Mouse (Mus musculus) kidney, postnatal 0 days (tissue): Measurements from ENCODE around the gene Adamts8. TPM values are rescaled to one million over a fixed set of nuclear protein-coding genes. Genes with fewer than 3 reads are reported as not detected.
A peak's percentile ranks its signal among the peaks of the same experiment; 100 is the strongest.

Experiments used
- ATAC-seq: fragments of 200-750 bp; cut with Nextera tagmentation; replicated peaks from 2 replicates; pipeline ENCODE4 v1.8.0; 2017; ENCODE audit warnings: low read depth, moderate number of reproducible peaks, moderate TSS enrichment, moderate library complexity; ENCODE audit not compliant: low FRiP score
- DNase-seq: peaks from one replicate; pipeline ENCODE4 v3.0.0-alpha.2; 2016; ENCODE audit warnings: low spot score
- H3K27ac ChIP-seq: fragments of 300-500 bp; sonication (generic); 2 replicates; pipeline ENCODE4 v1.5.1; 2014; ENCODE audit warnings: mild to moderate bottlenecking
- H3K27me3 ChIP-seq: fragments of 300-500 bp; sonication (generic); 2 replicates; pipeline ENCODE4 v1.6.1; 2014; ENCODE audit warnings: low read length, mixed read lengths; ENCODE audit not compliant: insufficient read depth
- H3K36me3 ChIP-seq: fragments of 300-500 bp; sonication (generic); 2 replicates; pipeline ENCODE4 v1.6.1; 2014; ENCODE audit warnings: low read length, mixed read lengths; ENCODE audit not compliant: insufficient read depth
- H3K4me1 ChIP-seq: fragments of 300-500 bp; sonication (generic); replicated peaks from 2 replicates; pipeline ENCODE4 v1.6.1; 2014; ENCODE audit warnings: antibody characterized with exemption, low read length, mixed read lengths; ENCODE audit not compliant: insufficient read depth
- H3K4me2 ChIP-seq: fragments of 300-500 bp; sonication (generic); 2 replicates; pipeline ENCODE4 v1.6.1; 2014; ENCODE audit warnings: mild to moderate bottlenecking, low read length, moderate library complexity, mixed read lengths
- H3K4me3 ChIP-seq: fragments of 300-500 bp; sonication (generic); replicated peaks from 2 replicates; pipeline ENCODE4 v1.5.1; 2014; ENCODE audit warnings: low read depth, low read length
- H3K9ac ChIP-seq: fragments of 300-500 bp; sonication (generic); 2 replicates; pipeline ENCODE4 v1.6.1; 2014; ENCODE audit warnings: low read depth, low read length
- H3K9me3 ChIP-seq: fragments of 300-500 bp; sonication (generic); replicated peaks from 2 replicates; pipeline ENCODE4 v1.6.1; 2016; ENCODE audit warnings: low read length, inconsistent platforms, mixed read lengths
- CTCF ChIP-seq: IDR thresholded peaks from 2 replicates; pipeline ENCODE4 v1.5.1; 2016; ENCODE audit warnings: antibody characterized with exemption, low read depth, mild to moderate bottlenecking, moderate library complexity
- WGBS: fragments of 180-500 bp; shearing (Covaris S2); extraction: QIAGEN DNeasy Blood & Tissue Kit; methylation state at CpG from one replicate; pipeline ENCODE4 v1.1.7; 2014; 5-methylcytosine and 5-hydroxymethylcytosine counted together
- polyA plus RNA-seq: library from polyadenylated mRNA; unstranded; fragments of >200 nt; fragmentation: Nextera tagmentation; extraction: Ambion mirVana; gene quantifications from 2 replicates; pipeline ENCODE4 v1.2.1, GENCODE M21; 2015

Gene Adamts8
- polyA plus RNA-seq, 1 experiment from 2014 or later = 0.66 TPM

DNA sequence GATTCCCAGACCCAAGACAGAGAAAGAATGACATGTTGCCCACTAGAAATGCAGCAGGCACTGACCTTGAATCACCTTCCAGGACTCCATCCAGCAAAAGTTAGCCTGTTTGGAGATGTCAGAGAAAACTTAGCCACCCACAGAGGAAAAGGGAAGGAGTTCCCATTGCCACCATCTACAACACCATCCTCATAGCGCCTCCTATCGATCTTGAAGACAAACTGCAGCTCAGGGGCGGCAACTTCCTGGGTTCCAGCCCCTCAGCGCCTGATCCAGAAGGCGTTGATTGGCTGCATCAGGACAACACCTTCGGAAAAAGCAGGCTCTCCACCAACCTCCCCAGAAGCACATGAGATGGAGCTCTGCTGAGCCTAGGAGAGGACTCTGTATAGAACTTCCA is 21.6 kb upstream of the Adamts8 start:
- DNase-seq (peak; percentile 58), ATAC-seq (no peak)
- Histone ChIP-seq H3K9me3 (no peaks in the 10 kb centered on the region), H3K36me3 (no peaks in the 10 kb centered on the region), H3K4me2 (peak overlapping the region; percentile 86), H3K9ac (no peak overlapping the region), H3K4me1 (peaks cover 13% of the 10 kb centered on the region), H3K4me3 (no peak overlapping the region), H3K27ac (no peak overlapping the region), H3K27me3 (peaks cover 9% of the 10 kb centered on the region; the same call in 1 of the 2 replicates)
- 34% methylated on average over 6 of the region's 6 CpGs for WGBS
- TF ChIP-seq CTCF = peak; percentile 62

DNA sequence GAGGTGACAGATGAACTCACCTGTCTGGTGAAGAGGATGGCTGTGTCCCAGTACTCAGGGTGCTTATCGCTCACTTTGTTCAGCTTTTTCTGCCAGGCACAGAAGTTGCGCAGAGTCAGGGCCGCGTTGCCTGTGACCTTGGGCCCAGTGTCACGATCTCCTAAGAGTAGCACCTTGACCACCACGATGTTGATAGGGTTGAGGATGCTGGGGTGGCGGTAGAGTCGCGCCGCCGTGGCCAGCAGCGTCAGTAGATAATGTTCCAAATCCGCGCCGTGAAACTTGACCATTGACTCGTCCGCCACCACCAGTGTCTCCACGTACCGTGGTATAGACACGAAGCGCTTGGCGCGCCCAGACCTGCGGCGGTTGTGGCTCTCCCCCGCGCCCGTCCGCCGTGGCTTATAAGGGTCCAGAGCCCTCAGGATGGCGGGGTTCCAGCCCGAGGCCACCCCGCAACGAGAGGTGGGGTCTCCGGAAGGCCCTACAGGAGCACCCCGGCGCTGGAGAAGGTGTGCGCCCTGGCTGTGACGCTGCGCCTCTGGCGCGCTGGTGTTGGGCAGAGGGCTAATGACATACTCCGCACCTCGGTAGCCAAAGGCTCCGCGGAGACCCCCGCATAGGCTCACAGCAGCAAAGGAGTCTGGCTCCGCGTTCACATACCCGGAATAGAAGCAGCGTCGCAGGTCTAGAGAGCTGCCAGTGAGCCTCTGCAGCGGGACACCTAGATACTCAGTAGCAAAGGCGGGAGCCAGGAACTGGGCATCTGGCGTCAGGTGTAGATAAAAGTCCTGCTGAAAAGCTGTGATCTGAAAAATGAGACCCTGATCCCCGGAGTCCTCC is 20.9 kb upstream of the Adamts8 start:
- Histone ChIP-seq H3K27ac (0 out of 2 replicates have a peak overlapping the region, but pooled peaks have one; percentile 13), H3K27me3 (peaks cover 9% of the 10 kb centered on the region; the same call in 1 of the 2 replicates), H3K36me3 (no peaks in the 10 kb centered on the region), H3K4me1 (peaks cover 12% of the 10 kb centered on the region), H3K4me3 (peak overlapping the region; percentile 55), H3K9me3 (no peaks in the 10 kb centered on the region), H3K9ac (peak overlapping the region; percentile 59), H3K4me2 (peak overlapping the region; percentile 86)
- DNase-seq (no peak), ATAC-seq (peak; percentile 30; the same call in 1 of the 2 replicates)
- no peak for TF ChIP-seq CTCF
- WGBS = 6% methylated on average over 56 of the region's 56 CpGs

DNA sequence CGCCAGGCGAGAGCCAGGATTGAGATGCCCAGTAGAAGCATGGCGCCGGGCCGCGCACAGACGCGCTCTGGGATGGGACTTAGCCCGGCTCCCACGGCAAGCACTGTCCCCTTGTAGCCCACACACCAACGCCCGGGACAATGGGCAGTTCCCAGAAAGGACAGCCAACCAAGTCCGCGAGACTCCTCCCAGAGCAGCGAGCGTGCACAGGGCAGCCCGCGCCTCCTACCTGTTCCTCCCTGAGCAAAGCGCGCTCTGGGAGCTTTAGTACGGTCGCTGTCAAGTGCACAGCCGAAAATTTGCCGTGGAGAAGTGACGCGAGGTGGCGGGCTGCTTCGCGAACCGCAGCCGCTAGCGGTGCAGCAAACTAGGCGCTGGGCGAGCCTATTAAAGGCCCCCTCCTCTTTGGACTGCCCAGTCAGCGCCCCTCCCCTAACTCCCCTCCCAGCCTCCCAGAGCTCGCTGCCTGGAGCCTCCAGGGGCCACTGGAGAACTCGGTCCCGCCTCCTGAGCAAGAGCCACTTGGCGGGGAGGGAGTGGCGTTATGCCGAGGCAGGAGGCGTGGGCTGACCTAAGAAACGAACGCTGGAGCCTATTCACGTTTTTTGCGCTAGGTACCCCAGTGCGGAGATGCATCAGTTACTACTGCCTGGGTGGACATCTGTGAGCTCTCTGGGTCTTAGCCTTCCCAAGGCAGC is 20.0 kb upstream of the Adamts8 start, which contains the start of gene Adamts15:
Gene Adamts15 (minus strand): TSS at position 256 of the 698 bp plus-strand sequence.
- ATAC-seq (peak; percentile 77), DNase-seq (peak; percentile 82)
- peak; percentile 26; the same call in 1 of the 2 replicates for TF ChIP-seq CTCF
- peaks cover 10% of the 10 kb centered on the region for H3K4me1 ChIP-seq
- peak within 1 kb of the TSS; percentile 59 for H3K9ac ChIP-seq
- peaks cover 9% of the 10 kb centered on the region; the same call in 1 of the 2 replicates for H3K27me3 ChIP-seq
- H3K27ac ChIP-seq = 0 out of 2 replicates have a peak within 1 kb of the TSS, but pooled peaks have one; percentile 13
- H3K4me2 ChIP-seq = peak within 1 kb of the TSS; percentile 86
- 1% methylated on average over 46 of the region's 47 CpGs for WGBS
- peak within 1 kb of the TSS; percentile 55 for H3K4me3 ChIP-seq
- no peaks in the 10 kb centered on the region for H3K9me3 ChIP-seq
- no peaks in the 10 kb centered on the region for H3K36me3 ChIP-seq

DNA sequence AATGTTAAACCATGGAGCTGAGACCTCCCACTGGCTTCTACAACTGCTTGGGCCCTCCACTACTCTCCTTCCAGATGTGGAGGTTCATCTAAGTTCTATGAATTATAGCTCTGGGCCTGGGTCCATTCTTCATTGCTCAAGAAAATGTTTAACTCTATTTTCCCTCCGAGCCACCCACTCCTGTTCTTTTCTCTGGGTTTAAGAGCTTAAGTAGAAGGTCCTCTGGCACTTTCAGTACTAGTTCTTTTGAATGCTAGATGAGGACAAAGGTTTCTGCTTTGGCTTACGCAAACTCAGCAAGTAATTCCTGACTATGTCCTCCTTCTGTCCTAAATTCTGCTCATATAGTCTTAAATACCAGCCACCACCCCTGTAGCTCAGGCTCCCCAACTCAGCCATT is 13.6 kb upstream of the Adamts8 start:
- DNase-seq = no peak

DNA sequence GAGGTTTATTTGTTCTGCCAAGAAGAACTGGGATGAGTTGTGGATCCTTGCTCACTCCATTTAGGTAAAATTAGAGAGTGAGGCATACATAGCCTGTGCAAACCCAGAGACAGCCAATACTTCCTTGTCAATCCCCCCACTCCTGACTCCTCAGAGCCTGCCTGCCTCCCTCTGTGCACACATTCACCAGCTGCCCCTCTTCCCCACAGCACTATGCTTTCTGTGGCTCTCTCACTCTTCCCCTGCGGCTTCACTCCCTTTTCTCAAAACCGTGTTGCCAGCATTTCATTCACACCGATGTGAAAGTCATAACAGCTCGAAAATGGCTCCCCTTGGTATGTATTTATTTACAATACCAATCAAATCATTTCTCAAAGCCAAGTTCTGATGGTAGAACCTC is 10.0 kb upstream of the Adamts8 start:
- DNase-seq (no peak), ATAC-seq (no peak)
- no peak overlapping the region for H3K9ac ChIP-seq
- TF ChIP-seq CTCF = no peak
- 78% methylated on average over 4 of the region's 4 CpGs for WGBS
- no peaks in the 10 kb centered on the region for H3K9me3 ChIP-seq
- no peaks in the 10 kb centered on the region for H3K4me1 ChIP-seq
- H3K27me3 ChIP-seq = no peaks in the 10 kb centered on the region
- no peak overlapping the region for H3K4me3 ChIP-seq
- H3K36me3 ChIP-seq = no peaks in the 10 kb centered on the region
- H3K27ac ChIP-seq = no peak overlapping the region
- H3K4me2 ChIP-seq = no peak overlapping the region

More for the DNA sequence above, 13.6 kb upstream of the Adamts8 start:
- Histone ChIP-seq H3K36me3 (no peaks in the 10 kb centered on the region), H3K4me1 (no peaks in the 10 kb centered on the region), H3K9ac (no peak overlapping the region), H3K4me3 (no peak overlapping the region), H3K27ac (no peak overlapping the region), H3K9me3 (no peaks in the 10 kb centered on the region), H3K4me2 (no peak overlapping the region), H3K27me3 (no peaks in the 10 kb centered on the region)
- no peak for ATAC-seq
- no peak for TF ChIP-seq CTCF
- WGBS = 84% methylated on average over 2 of the region's 2 CpGs

DNA sequence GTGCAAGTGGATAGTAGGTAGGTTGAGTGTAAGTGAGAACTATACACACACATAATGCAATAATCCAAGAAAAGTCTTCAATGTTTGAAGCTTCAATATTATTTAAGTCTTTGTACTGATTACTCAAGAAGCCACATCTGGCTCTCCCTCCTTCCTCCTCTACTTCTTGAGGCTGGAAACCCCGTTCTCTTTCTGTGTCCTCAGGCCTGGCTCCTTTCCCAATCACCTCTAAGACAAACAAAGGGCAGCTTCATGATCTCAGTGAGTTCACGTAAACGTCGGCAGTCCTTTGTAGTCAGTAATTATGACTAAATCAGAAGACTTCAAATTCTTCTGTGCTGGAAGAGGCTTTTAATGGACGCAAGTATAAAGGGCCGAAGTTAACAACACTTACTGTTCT is 7.5 kb upstream of the Adamts8 start:
- Histone ChIP-seq H3K9me3 (no peaks in the 10 kb centered on the region), H3K9ac (no peak overlapping the region), H3K27me3 (no peaks in the 10 kb centered on the region), H3K4me1 (no peaks in the 10 kb centered on the region), H3K27ac (no peak overlapping the region), H3K4me2 (no peak overlapping the region), H3K4me3 (no peak overlapping the region), H3K36me3 (no peaks in the 10 kb centered on the region)
- no peak for ATAC-seq
- DNase-seq = no peak
- no peak for TF ChIP-seq CTCF
- WGBS = 45% methylated on average over 6 of the region's 6 CpGs
